Mouse (Mus musculus): ENCODE results near the gene Mylk. TPM values are rescaled to one million over a fixed set of nuclear protein-coding genes. Genes with fewer than 3 reads are reported as not detected.

The Mylk gene
- polyA plus RNA-seq, 1 experiment from 2014 or later: 4.2 TPM

DNA sequence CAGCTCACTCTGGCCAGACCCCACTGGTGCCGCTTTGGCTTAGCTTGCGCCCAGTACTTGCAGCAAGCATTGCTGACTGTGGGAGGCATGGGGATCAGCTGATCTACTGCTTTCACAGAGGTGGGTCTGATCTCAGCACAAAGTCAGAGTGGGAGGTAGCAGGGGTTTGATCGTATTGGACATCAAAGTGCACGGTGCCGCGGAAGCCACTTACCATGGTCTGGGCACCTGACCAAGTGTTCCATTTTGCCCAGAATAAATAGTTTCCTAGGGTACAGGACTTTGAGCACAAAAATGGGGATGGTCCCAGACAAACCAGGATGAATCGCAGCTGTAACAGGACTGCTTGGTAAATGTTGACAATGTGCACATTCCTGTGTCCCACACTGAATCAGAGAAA lies 236.0 kb downstream of the Mylk start:
- no peaks in the 10 kb centered on the region; the same call in 1 of the 2 replicates for H3K4me1 ChIP-seq (ENCODE audit: control insufficient read depth, insufficient read depth, low read length)
- no peaks in the 10 kb centered on the region for H3K36me3 ChIP-seq (ENCODE audit: control insufficient read depth, insufficient read depth, low read length)
- H3K9me3 ChIP-seq (replicated peaks; ENCODE audit: control insufficient read depth, low read length): no peaks in the 10 kb centered on the region
- H3K4me2 ChIP-seq (ENCODE audit: low read length): no peak overlapping the region
- no peak overlapping the region for H3K9ac ChIP-seq (ENCODE audit: low read length)
- ATAC-seq (no peak), DNase-seq (ENCODE audit: low spot score) (peak; percentile 25)
- H3K27ac ChIP-seq (ENCODE audit: low read depth, low read length): no peak overlapping the region
- no peak overlapping the region for H3K4me3 ChIP-seq (ENCODE audit: low read depth, low read length)
- WGBS: 80% methylated on average over 7 of the region's 7 CpGs
- H3K27me3 ChIP-seq (replicated peaks; ENCODE audit: control insufficient read depth, insufficient read depth, low read length): no peaks in the 10 kb centered on the region

DNA sequence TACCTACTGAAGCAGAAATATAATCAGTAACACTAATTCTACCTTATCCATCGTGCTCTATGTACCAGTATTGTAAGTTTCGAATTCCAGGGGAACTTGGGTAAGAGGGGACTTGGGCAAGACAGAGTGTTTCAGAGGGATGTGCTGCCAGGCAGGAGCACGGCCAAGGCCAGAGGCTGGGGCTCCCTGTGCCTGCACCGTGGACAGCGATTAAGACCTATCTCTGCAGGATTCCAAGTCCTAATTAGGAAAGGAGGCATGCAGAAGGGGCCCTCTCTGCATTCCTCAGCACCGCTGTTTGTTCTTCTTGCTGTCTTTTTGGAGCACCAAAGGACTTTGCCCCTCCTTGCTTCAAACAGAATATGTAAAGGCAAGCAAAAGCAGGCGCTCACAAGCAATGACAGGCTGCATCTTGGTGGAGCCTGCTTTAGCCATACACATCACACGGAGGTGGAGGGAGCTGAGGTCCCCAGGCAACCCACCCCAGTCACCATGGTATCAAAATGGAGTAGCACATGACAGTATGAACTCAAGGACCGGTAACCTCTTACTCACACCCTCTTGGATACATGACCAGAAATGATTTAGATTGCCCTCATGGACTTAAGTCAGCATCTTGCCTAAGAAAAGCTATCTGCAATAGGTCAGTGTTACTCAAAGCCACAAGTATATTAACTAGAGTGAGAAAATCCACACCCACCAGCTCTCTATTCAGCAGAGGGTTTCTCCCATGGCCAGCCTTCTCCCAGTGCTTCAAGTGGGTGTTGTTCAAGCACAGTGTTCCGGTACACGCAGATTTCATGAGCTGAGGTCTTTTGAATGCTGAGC lies 239.4 kb downstream of the Mylk start:
- ATAC-seq (no peak), DNase-seq (ENCODE audit: low spot score) (no peak)
- Histone ChIP-seq H3K4me1 (ENCODE audit: control insufficient read depth, insufficient read depth, low read length) (no peaks in the 10 kb centered on the region; the same call in 1 of the 2 replicates), H3K4me2 (ENCODE audit: low read length) (no peak overlapping the region), H3K4me3 (ENCODE audit: low read depth, low read length) (no peak overlapping the region), H3K27ac (ENCODE audit: low read depth, low read length) (no peak overlapping the region), H3K36me3 (ENCODE audit: control insufficient read depth, insufficient read depth, low read length) (no peaks in the 10 kb centered on the region), H3K27me3 (replicated peaks; ENCODE audit: control insufficient read depth, insufficient read depth, low read length) (no peaks in the 10 kb centered on the region), H3K9me3 (replicated peaks; ENCODE audit: control insufficient read depth, low read length) (no peaks in the 10 kb centered on the region), H3K9ac (ENCODE audit: low read length) (no peak overlapping the region)
- 41% methylated on average over 11 of the region's 11 CpGs for WGBS

DNA sequence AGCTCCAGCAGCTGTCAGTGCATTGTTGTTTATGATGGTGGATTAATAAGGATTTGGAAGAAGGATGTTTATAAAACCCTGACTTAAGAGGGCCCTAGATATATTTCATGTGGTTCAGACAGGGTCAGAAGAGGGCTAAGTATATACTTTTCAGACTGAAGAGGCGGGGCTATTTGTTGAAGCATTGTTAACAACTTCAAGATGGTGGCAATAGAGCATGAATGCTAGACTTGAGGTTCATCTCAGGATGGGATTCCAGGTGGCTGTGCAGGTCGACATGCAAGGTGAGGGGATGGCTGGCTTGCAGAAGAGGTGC lies 240.0 kb downstream of the Mylk start:
- Histone ChIP-seq H3K9ac (ENCODE audit: low read length) (no peak overlapping the region), H3K4me2 (ENCODE audit: low read length) (no peak overlapping the region), H3K9me3 (replicated peaks; ENCODE audit: control insufficient read depth, low read length) (no peaks in the 10 kb centered on the region), H3K4me1 (ENCODE audit: control insufficient read depth, insufficient read depth, low read length) (no peaks in the 10 kb centered on the region; the same call in 1 of the 2 replicates), H3K4me3 (ENCODE audit: low read depth, low read length) (no peak overlapping the region), H3K36me3 (ENCODE audit: control insufficient read depth, insufficient read depth, low read length) (no peaks in the 10 kb centered on the region), H3K27me3 (replicated peaks; ENCODE audit: control insufficient read depth, insufficient read depth, low read length) (no peaks in the 10 kb centered on the region), H3K27ac (ENCODE audit: low read depth, low read length) (no peak overlapping the region)
- DNase-seq (ENCODE audit: low spot score): no peak
- ATAC-seq: no peak
- WGBS: 93% methylated on average over 2 of the region's 2 CpGs

DNA sequence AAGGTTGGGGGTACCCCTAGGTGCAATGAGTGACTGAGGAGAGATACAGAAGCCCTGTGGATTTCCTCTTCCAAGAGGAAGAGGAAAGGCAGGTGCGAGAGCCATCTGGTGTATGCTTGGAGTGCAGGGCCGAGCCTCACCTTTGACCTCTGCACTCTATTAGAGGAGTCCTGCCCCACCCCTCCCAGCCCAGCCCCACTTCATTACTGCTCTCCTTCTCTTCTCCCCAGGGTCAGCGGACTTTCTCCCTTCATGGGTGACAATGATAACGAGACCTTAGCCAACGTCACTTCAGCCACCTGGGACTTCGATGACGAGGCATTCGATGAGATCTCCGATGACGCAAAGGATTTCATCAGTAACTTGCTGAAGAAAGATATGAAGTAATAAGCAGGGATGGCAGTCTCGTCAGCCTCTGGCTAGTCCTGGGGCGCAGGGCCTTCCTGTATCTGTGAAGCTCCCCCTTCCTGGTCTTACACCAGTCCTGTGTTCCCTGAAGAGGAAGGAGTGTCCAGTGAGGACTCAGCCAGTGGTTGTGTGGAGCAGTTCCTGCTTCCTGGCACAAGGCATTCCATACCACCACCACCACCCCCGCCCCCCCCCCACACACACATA lies 241.3 kb downstream of the Mylk start:
- Histone ChIP-seq H3K4me2 (ENCODE audit: low read length) (no peak overlapping the region), H3K9ac (ENCODE audit: low read length) (no peak overlapping the region), H3K36me3 (ENCODE audit: control insufficient read depth, insufficient read depth, low read length) (no peaks in the 10 kb centered on the region), H3K4me1 (ENCODE audit: control insufficient read depth, insufficient read depth, low read length) (no peaks in the 10 kb centered on the region; the same call in 1 of the 2 replicates), H3K27me3 (replicated peaks; ENCODE audit: control insufficient read depth, insufficient read depth, low read length) (no peaks in the 10 kb centered on the region), H3K4me3 (ENCODE audit: low read depth, low read length) (no peak overlapping the region), H3K9me3 (replicated peaks; ENCODE audit: control insufficient read depth, low read length) (no peaks in the 10 kb centered on the region), H3K27ac (ENCODE audit: low read depth, low read length) (no peak overlapping the region)
- no peak for ATAC-seq
- no peak for DNase-seq (ENCODE audit: low spot score)
- WGBS: 86% methylated on average over 13 of the region's 13 CpGs

DNA sequence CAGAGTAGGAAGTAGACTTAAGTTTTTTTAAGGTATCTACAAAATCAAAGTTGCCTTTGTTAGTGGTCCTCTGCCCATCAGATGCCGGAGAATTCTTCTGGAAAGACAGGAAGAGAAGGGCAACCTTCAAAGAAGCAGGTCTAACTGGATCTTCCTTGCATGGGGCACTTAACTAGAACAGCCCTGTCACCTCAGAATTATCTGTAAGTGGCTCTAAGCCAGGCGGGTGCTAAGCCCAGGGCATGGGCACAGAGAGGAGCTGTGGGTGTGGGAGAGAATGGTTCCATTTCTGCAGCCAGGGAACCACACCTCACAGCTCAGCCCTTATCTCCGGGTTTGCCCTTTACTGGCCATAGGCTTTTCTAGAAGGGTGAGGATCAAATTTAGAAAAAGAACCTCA lies 246.4 kb downstream of the Mylk start:
- no peaks in the 10 kb centered on the region for H3K27me3 ChIP-seq (replicated peaks; ENCODE audit: control insufficient read depth, insufficient read depth, low read length)
- WGBS: 84% methylated on average over 3 of the region's 3 CpGs
- no peak overlapping the region for H3K9ac ChIP-seq (ENCODE audit: low read length)
- ATAC-seq (no peak), DNase-seq (ENCODE audit: low spot score) (no peak)
- no peaks in the 10 kb centered on the region for H3K9me3 ChIP-seq (replicated peaks; ENCODE audit: control insufficient read depth, low read length)
- no peak overlapping the region for H3K4me3 ChIP-seq (ENCODE audit: low read depth, low read length)
- no peak overlapping the region for H3K27ac ChIP-seq (ENCODE audit: low read depth, low read length)
- no peaks in the 10 kb centered on the region; the same call in 1 of the 2 replicates for H3K4me1 ChIP-seq (ENCODE audit: control insufficient read depth, insufficient read depth, low read length)
- H3K4me2 ChIP-seq (ENCODE audit: low read length): no peak overlapping the region
- no peaks in the 10 kb centered on the region for H3K36me3 ChIP-seq (ENCODE audit: control insufficient read depth, insufficient read depth, low read length)

DNA sequence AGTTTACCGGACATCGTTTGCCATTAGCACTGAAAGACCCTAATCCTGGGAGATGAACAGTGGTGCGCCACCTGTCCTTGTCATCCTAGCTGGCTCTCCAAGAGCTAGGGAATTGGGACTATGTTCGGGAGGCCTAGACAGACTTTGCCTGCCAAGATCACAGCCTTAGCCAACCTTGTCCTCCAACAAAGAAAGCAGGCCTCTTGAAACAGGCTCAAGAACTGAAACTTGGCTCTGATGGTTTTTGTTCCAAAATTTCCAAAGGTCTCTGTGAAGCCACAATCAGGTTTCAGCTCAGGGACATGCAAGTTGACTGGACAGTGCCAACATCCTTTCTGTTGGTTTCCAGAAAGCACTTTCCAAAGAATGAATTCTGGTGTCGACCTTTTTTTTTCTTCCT lies 247.8 kb downstream of the Mylk start:
- Histone ChIP-seq H3K4me2 (ENCODE audit: low read length) (no peak overlapping the region), H3K9ac (ENCODE audit: low read length) (no peak overlapping the region), H3K27me3 (replicated peaks; ENCODE audit: control insufficient read depth, insufficient read depth, low read length) (no peaks in the 10 kb centered on the region), H3K4me3 (ENCODE audit: low read depth, low read length) (no peak overlapping the region), H3K36me3 (ENCODE audit: control insufficient read depth, insufficient read depth, low read length) (no peaks in the 10 kb centered on the region), H3K9me3 (replicated peaks; ENCODE audit: control insufficient read depth, low read length) (no peaks in the 10 kb centered on the region), H3K4me1 (ENCODE audit: control insufficient read depth, insufficient read depth, low read length) (no peaks in the 10 kb centered on the region; the same call in 1 of the 2 replicates), H3K27ac (ENCODE audit: low read depth, low read length) (no peak overlapping the region)
- ATAC-seq: no peak
- WGBS: 92% methylated on average over 5 of the region's 5 CpGs
- DNase-seq (ENCODE audit: low spot score): no peak

DNA sequence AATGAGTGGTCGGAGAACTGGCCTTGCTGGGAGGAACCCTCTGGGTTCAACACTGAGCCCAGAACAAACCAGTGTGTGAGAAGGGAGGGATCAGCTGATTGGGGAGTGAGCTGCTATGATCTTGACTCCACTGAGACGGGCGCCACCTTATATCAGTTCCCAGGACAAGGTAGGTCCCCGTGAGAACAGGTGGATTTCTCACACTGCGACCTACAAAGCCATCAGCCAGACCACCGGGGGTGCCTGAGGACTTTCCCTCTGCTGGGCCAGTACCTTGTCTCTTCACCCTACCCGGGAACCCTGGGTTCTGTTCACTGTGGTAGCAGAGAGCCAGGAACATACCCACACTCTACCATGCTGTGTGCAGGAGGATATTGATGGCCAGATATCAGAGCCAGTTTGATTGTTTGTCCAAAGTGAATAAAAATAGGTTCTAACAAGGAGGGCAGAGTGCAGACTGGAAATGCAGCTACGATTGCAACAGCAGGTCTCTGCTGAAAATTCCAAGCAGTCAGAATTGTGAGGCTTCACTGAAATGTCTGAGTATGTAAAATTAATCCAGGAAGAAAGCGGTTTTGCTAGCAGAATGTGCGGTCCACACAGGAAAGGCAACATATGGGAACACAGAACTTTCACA lies 248.8 kb downstream of the Mylk start:
- ATAC-seq (no peak), DNase-seq (ENCODE audit: low spot score) (no peak)
- Histone ChIP-seq H3K4me2 (ENCODE audit: low read length) (no peak overlapping the region), H3K4me1 (ENCODE audit: control insufficient read depth, insufficient read depth, low read length) (no peaks in the 10 kb centered on the region; the same call in 1 of the 2 replicates), H3K4me3 (ENCODE audit: low read depth, low read length) (no peak overlapping the region), H3K27ac (ENCODE audit: low read depth, low read length) (no peak overlapping the region), H3K36me3 (ENCODE audit: control insufficient read depth, insufficient read depth, low read length) (no peaks in the 10 kb centered on the region), H3K9me3 (replicated peaks; ENCODE audit: control insufficient read depth, low read length) (no peaks in the 10 kb centered on the region), H3K9ac (ENCODE audit: low read length) (no peak overlapping the region), H3K27me3 (replicated peaks; ENCODE audit: control insufficient read depth, insufficient read depth, low read length) (no peaks in the 10 kb centered on the region)
- 89% methylated on average over 10 of the region's 10 CpGs for WGBS

DNA sequence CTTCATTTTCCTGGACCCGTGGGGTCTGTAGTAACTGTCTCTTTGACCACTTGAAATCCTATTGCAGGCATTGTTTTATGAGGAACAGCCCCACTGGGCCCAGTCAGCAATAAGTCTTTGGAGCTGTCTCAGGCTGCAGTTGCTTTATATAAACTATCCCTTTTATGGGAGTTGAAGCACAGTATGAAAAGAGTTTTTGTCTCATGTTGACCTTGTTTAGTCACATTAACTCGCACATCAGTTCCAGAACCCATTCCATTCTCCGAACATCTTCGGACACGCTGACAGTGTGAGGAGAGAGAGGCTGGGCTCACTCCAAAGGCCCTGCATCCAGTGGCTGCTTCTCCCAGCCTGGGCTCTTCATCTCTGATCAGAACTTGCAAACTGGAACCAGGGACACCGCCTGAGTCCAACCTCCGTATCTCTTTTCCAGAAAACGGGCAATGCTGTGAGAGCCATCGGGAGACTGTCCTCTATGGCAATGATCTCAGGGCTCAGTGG lies 249.7 kb downstream of the Mylk start:
- Histone ChIP-seq H3K27ac (ENCODE audit: low read depth, low read length) (no peak overlapping the region), H3K4me1 (ENCODE audit: control insufficient read depth, insufficient read depth, low read length) (no peaks in the 10 kb centered on the region; the same call in 1 of the 2 replicates), H3K4me3 (ENCODE audit: low read depth, low read length) (no peak overlapping the region), H3K4me2 (ENCODE audit: low read length) (no peak overlapping the region), H3K36me3 (ENCODE audit: control insufficient read depth, insufficient read depth, low read length) (no peaks in the 10 kb centered on the region), H3K9ac (ENCODE audit: low read length) (no peak overlapping the region), H3K27me3 (replicated peaks; ENCODE audit: control insufficient read depth, insufficient read depth, low read length) (no peaks in the 10 kb centered on the region), H3K9me3 (replicated peaks; ENCODE audit: control insufficient read depth, low read length) (no peaks in the 10 kb centered on the region)
- no peak for ATAC-seq
- DNase-seq (ENCODE audit: low spot score): no peak
- WGBS: 76% methylated on average over 9 of the region's 9 CpGs

DNA sequence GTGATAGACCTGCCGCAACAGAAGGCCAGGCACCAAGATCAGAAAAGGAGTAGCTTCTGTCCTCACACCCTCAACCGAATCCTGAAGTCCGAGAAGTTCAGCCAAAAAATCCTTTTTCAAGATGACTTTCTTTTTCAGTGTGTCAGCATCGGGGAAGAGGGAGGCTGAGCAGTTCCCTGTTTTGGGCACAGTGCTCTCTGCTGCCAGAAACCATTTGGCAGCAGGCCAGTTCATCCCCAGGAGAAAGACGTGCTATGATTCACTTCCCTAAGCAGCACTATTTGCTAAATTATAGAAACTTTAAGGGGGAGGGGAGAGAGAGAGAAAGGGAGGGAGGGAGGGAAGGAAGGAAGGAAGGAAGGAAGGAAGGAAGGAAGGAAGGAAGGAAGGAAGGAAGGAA lies 251.1 kb downstream of the Mylk start:
- Histone ChIP-seq H3K27me3 (replicated peaks; ENCODE audit: control insufficient read depth, insufficient read depth, low read length) (no peaks in the 10 kb centered on the region), H3K4me3 (ENCODE audit: low read depth, low read length) (no peak overlapping the region), H3K9me3 (replicated peaks; ENCODE audit: control insufficient read depth, low read length) (no peaks in the 10 kb centered on the region), H3K4me1 (ENCODE audit: control insufficient read depth, insufficient read depth, low read length) (peaks cover 11% of the 10 kb centered on the region), H3K9ac (ENCODE audit: low read length) (no peak overlapping the region), H3K36me3 (ENCODE audit: control insufficient read depth, insufficient read depth, low read length) (no peaks in the 10 kb centered on the region), H3K4me2 (ENCODE audit: low read length) (no peak overlapping the region), H3K27ac (ENCODE audit: low read depth, low read length) (no peak overlapping the region)
- peak; percentile 77 for DNase-seq (ENCODE audit: low spot score)
- ATAC-seq: no peak
- 45% methylated on average over 5 of the region's 5 CpGs for WGBS
